Mouse (Mus musculus) midbrain, embryonic 13.5 days (tissue): Measurements from ENCODE around the gene Ndufb7. TPM values are rescaled to one million over a fixed set of nuclear protein-coding genes. Genes with fewer than 3 reads are reported as not detected.

ENCODE experiments used
- ATAC-seq: fragments of 200-750 bp; cut with Nextera tagmentation; 2 replicates; pipeline ENCODE4 v1.8.0; 2017; ENCODE audit warnings: mild to moderate bottlenecking, moderate TSS enrichment, moderate library complexity
- H3K27ac ChIP-seq: fragments of 300-500 bp; sonication (generic); 2 replicates; pipeline ENCODE4 v1.5.1; 2015; ENCODE audit warnings: inconsistent platforms, mild to moderate bottlenecking, moderate library complexity
- H3K27me3 ChIP-seq: fragments of 300-500 bp; sonication (generic); 2 replicates; pipeline ENCODE4 v1.6.1; 2015; ENCODE audit warnings: mild to moderate bottlenecking, inconsistent platforms
- H3K36me3 ChIP-seq: fragments of 300-500 bp; sonication (generic); 2 replicates; pipeline ENCODE4 v1.6.1; 2015; ENCODE audit warnings: mild to moderate bottlenecking, inconsistent platforms
- H3K4me1 ChIP-seq: fragments of 300-500 bp; sonication (generic); replicated peaks from 2 replicates; pipeline ENCODE4 v1.6.1; 2015; ENCODE audit warnings: inconsistent platforms
- H3K4me2 ChIP-seq: fragments of 300-500 bp; sonication (generic); replicated peaks from 2 replicates; pipeline ENCODE4 v1.6.1; 2015; ENCODE audit warnings: moderate library complexity, mild to moderate bottlenecking, inconsistent platforms
- H3K4me3 ChIP-seq: fragments of 300-500 bp; sonication (generic); replicated peaks from 2 replicates; pipeline ENCODE4 v1.5.1; 2015; ENCODE audit warnings: mild to moderate bottlenecking, inconsistent platforms
- H3K9ac ChIP-seq: fragments of 300-500 bp; sonication (generic); replicated peaks from 2 replicates; pipeline ENCODE4 v1.6.1; 2015; ENCODE audit warnings: mild to moderate bottlenecking, inconsistent platforms
- H3K9me3 ChIP-seq: fragments of 300-500 bp; sonication (generic); 2 replicates; pipeline ENCODE4 v1.6.1; 2016; ENCODE audit warnings: mild to moderate bottlenecking, inconsistent platforms
- WGBS: fragments of 180-500 bp; shearing (Covaris S2); methylation state at CpG from one replicate; pipeline ENCODE4 v1.1.7; 2015; 5-methylcytosine and 5-hydroxymethylcytosine counted together
- polyA plus RNA-seq: library from polyadenylated mRNA; unstranded; fragments of >200 nt; fragmentation: Nextera tagmentation; extraction: Ambion mirVana; gene quantifications from 2 replicates; pipeline ENCODE4 v1.2.1, GENCODE M21; 2015

The Ndufb7 gene
- polyA plus RNA-seq, 1 experiment from 2014 or later, result 382 TPM

- Histone ChIP-seq H3K27ac (no peak overlapping the region), H3K27me3 (0 out of 2 replicates have a peak, but pooled peaks cover 2% of the 10 kb centered on the region), H3K36me3 (peaks cover 25% of the 10 kb centered on the region), H3K4me3 (no peak overlapping the region), H3K9me3 (no peaks in the 10 kb centered on the region), H3K4me2 (no peak overlapping the region), H3K9ac (no peak overlapping the region), H3K4me1 (no peaks in the 10 kb centered on the region)
- no peak for ATAC-seq
Measured at GRCm38 (mm10) chr8:83616625-83617024, 50.2 kb downstream of the Ndufb7 start.

DNA sequence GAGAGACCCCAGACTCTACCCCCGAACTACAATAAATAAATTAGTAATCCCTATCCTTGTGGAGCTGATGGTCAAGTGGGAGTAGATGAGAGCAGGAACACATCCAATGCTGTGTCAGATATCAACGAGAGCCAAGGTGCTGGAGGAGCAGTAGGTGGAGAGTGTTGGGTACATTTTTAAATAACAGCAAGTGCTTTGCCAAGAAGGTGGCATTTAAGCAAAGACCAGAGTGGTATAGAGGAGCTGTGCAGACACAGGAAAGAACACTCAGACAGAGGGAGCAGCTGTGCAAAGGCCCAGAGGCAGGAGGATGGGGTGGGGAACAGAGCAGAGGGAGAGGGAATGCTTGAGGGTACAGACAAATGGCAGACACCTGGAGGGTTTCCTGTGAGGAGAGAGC, 50.6 kb downstream of the Ndufb7 start:
- peaks cover 2% of the 10 kb centered on the region; the same call in 1 of the 2 replicates for H3K4me1 ChIP-seq
- H3K36me3 ChIP-seq, result peaks cover 21% of the 10 kb centered on the region
- H3K27me3 ChIP-seq, result 0 out of 2 replicates have a peak, but pooled peaks cover 3% of the 10 kb centered on the region
- H3K4me2 ChIP-seq, result no peak overlapping the region
- H3K9me3 ChIP-seq, result no peaks in the 10 kb centered on the region
- H3K27ac ChIP-seq, result no peak overlapping the region
- H3K9ac ChIP-seq, result no peak overlapping the region
- no peak overlapping the region for H3K4me3 ChIP-seq
- no peak for ATAC-seq
- 86% methylated on average over 2 of the region's 2 CpGs for WGBS

DNA sequence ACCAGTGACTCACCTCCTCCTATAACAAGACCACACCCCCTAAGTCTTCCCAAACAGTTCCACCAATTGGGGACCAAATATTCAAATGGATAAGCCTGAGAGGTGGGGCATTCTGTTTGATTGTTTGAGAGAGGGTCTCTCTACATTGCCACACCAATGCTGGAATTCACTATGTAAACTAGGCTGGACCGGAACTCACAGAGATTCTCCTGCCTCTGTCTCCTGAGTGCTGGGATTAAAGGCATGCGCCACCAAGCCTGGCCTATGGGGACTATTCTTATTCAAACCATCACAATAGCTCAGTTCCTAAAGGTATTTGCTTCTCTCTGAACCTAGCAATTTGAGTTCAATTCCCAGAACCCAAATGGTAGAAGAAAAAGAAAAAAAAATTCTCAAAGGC, 52.1 kb downstream of the Ndufb7 start:
- no peak overlapping the region for H3K27ac ChIP-seq
- H3K9ac ChIP-seq, result no peak overlapping the region
- no peaks in the 10 kb centered on the region for H3K9me3 ChIP-seq
- peaks cover 3% of the 10 kb centered on the region; the same call in 1 of the 2 replicates for H3K4me1 ChIP-seq
- no peak overlapping the region for H3K4me3 ChIP-seq
- H3K27me3 ChIP-seq, result 0 out of 2 replicates have a peak, but pooled peaks cover 3% of the 10 kb centered on the region
- ATAC-seq, result no peak
- H3K4me2 ChIP-seq, result no peak overlapping the region
- H3K36me3 ChIP-seq, result peaks cover 9% of the 10 kb centered on the region
- 93% methylated on average over 2 of the region's 2 CpGs for WGBS

DNA sequence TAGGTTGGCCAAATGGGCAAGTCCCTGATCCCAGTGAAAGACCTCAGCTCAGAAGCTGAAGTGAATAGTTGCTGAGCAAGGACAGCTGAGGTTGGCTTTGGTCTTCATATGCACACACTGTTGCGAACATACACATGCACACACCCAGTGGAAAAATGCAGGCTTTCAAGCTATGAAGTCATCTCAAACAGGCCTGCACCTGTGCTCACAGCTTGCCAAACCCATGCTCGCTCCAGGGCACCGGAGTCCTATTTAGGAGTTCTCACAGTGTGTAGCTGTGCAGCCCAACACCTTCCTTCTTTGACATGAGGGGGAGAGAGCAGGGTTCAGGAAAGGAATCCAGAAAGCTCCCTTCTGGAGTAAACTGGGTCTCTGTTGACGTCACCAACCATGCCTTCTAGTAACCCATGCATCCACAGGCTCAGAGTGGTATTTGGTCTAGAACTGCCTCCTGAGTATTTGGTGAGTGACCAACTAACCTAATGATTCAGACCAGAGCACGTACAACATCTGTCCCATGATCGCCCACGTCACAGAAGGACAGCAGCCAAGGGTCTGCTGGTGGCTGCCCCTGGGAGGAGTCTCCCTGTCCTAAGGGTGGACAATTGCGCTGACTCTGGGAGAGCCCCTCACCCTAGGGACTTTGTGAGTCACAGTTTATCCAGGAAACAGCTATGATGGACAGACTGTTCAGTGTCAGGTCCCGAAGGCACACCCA, 53.3 kb downstream of the Ndufb7 start:
- no peak overlapping the region for H3K4me2 ChIP-seq
- no peak overlapping the region for H3K9ac ChIP-seq
- H3K27ac ChIP-seq, result no peak overlapping the region
- no peak for ATAC-seq
- H3K4me1 ChIP-seq, result peaks cover 3% of the 10 kb centered on the region; the same call in 1 of the 2 replicates
- H3K4me3 ChIP-seq, result no peak overlapping the region
- no peaks in the 10 kb centered on the region for H3K9me3 ChIP-seq
- H3K36me3 ChIP-seq, result no peaks in the 10 kb centered on the region
- WGBS, result 91% methylated on average over 9 of the region's 9 CpGs
- H3K27me3 ChIP-seq, result 0 out of 2 replicates have a peak, but pooled peaks cover 3% of the 10 kb centered on the region

Other genes with a start within 250 kb of the Ndufb7 start
- gene Elmod2, start 234.2 kb upstream of the Ndufb7 start, polyA plus RNA-seq, result 30.5 and 32.0 TPM in 2 replicates
- gene Mgat4d, start 218.2 kb upstream of the Ndufb7 start, polyA plus RNA-seq, result not detected in 2 replicates
- 6.5 and 6.8 TPM in 2 replicates for gene Clgn, start 176.8 kb upstream of the Ndufb7 start, polyA plus RNA-seq
- 212 and 214 TPM in 2 replicates for gene Scoc, start 108.3 kb upstream of the Ndufb7 start, polyA plus RNA-seq
- gene Olfr370, start 30.9 kb upstream of the Ndufb7 start, polyA plus RNA-seq, result 0.04 TPM in 1 of 2 replicates, not detected in the other
- 820 and 847 TPM in 2 replicates for gene Tecr, start 41.3 kb downstream of the Ndufb7 start, polyA plus RNA-seq
- gene Dnajb1, start 41.5 kb downstream of the Ndufb7 start, polyA plus RNA-seq, result 56.6 and 61.5 TPM in 2 replicates
- gene Gipc1, start 86.0 kb downstream of the Ndufb7 start, polyA plus RNA-seq, result 164 and 172 TPM in 2 replicates
- 0.75 and 0.81 TPM in 2 replicates for gene Ptger1, start 100.0 kb downstream of the Ndufb7 start, polyA plus RNA-seq
- gene Pkn1, start 132.5 kb downstream of the Ndufb7 start, polyA plus RNA-seq, result 22.7 and 23.3 TPM in 2 replicates
- gene Ddx39, start 148.5 kb downstream of the Ndufb7 start, polyA plus RNA-seq, result 154 and 155 TPM in 2 replicates
- 8.6 and 8.7 TPM in 2 replicates for gene Adgre5, start 174.7 kb downstream of the Ndufb7 start, polyA plus RNA-seq